In the genomic region with DNA sequence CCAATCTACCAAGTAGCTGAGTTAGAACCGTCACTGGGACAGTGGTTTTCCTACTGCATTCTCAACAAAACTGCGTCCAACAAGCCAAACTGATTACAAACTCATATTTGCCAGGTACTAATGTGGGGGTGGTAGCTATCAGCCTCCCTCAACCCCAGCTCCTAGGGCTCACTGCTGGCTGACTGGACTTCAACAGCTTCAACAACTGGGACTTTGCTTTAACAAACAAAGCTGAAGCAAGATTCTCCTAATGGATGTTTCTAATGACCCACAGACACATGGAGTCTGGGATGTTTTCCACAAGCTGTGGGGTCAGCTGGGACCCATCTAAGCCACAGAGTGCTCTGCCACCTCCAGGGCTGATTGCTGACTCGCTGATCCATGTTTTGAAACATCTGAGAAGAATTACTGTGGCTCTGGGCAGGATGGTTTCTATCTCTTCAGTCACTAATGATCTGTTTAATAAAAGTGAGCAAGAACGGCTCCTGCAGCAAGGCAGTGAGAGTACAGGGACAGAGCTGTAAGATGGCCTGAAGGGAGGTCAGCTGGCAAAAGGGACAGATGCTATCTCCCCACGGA, we compare ENCODE assay signal across 20 mouse cellular contexts. TPM values are rescaled to one million over a fixed set of nuclear protein-coding genes. Genes with fewer than 3 reads are reported as not detected.
DNase-seq lines count a peak whose midpoint lies in the region; ATAC-seq lines count a peak whose summit lies in the region.
"Had no signal": no experiment of that assay in that cellular context is flagged by ENCODE, and none has a peak within 500 bp of the region (broad histone marks: within the 10 kb centered on the region; RNA-seq: fewer than 3 reads in every experiment).

No protein-coding gene starts in this region.

- peaks cover 27% of the 10 kb centered on the region for H3K36me3 ChIP-seq in liver, embryonic 12.5 days
- peaks cover 66% of the 10 kb centered on the region for H3K36me3 ChIP-seq in embryonic facial prominence, embryonic 12.5 days
- peaks cover 12% of the 10 kb centered on the region for H3K36me3 ChIP-seq in lung, embryonic 16.5 days (ENCODE audit: control insufficient read depth, insufficient read depth, low read length)
- peaks cover 9% of the 10 kb centered on the region for H3K36me3 ChIP-seq in stomach, embryonic 16.5 days (ENCODE audit: control insufficient read depth, insufficient read depth, low read length)

- no peak overlapping the region for H3K9ac ChIP-seq in liver, embryonic 12.5 days
- H3K9ac ChIP-seq in embryonic facial prominence, embryonic 12.5 days: no peak overlapping the region; the same call in 1 of the 2 replicates
- no peak overlapping the region for H3K9ac ChIP-seq in lung, embryonic 16.5 days (ENCODE audit: low read length)
- H3K9ac ChIP-seq in stomach, embryonic 16.5 days (ENCODE audit: low read length): 0 out of 2 replicates have a peak overlapping the region, but pooled peaks have one; percentile 26
- H3K9ac ChIP-seq: forebrain, embryonic 12.5 days; midbrain, embryonic 15.5 days had no signal

- no peak overlapping the region for H3K4me2 ChIP-seq in liver, embryonic 12.5 days
- H3K4me2 ChIP-seq in embryonic facial prominence, embryonic 12.5 days (replicated peaks): no peak overlapping the region
- H3K4me2 ChIP-seq in lung, embryonic 16.5 days (ENCODE audit: low read depth, low read length): no peak overlapping the region
- no peak overlapping the region for H3K4me2 ChIP-seq in stomach, embryonic 16.5 days (ENCODE audit: low read depth, low read length)
- H3K4me2 ChIP-seq: forebrain, embryonic 12.5 days; midbrain, embryonic 15.5 days had no signal

- 0 out of 2 replicates have a peak overlapping the region, but pooled peaks have one; percentile 46 for H3K27ac ChIP-seq in liver, embryonic 12.5 days
- H3K27ac ChIP-seq in embryonic facial prominence, embryonic 12.5 days: peak overlapping the region; percentile 52; the same call in 1 of the 2 replicates
- no peak overlapping the region for H3K27ac ChIP-seq in lung, embryonic 16.5 days (ENCODE audit: low read length)
- H3K27ac ChIP-seq in stomach, embryonic 16.5 days (ENCODE audit: low read length): peak overlapping the region; percentile 70
- H3K27ac ChIP-seq: forebrain, embryonic 12.5 days; midbrain, embryonic 15.5 days had no signal

- H3K4me1 ChIP-seq in liver, embryonic 12.5 days: peaks cover 17% of the 10 kb centered on the region; the same call in 1 of the 2 replicates
- peaks cover 40% of the 10 kb centered on the region for H3K4me1 ChIP-seq in embryonic facial prominence, embryonic 12.5 days
- no peaks in the 10 kb centered on the region; the same call in 1 of the 2 replicates for H3K4me1 ChIP-seq in lung, embryonic 16.5 days (replicated peaks; ENCODE audit: control insufficient read depth, insufficient read depth, low read length)
- H3K4me1 ChIP-seq in stomach, embryonic 16.5 days (ENCODE audit: control insufficient read depth, insufficient read depth, low read length): peaks cover 14% of the 10 kb centered on the region
- H3K4me1 ChIP-seq: forebrain, embryonic 12.5 days; midbrain, embryonic 15.5 days had no signal

- H3K4me3 ChIP-seq in liver, embryonic 12.5 days: no peak overlapping the region
- no peak overlapping the region for H3K4me3 ChIP-seq in embryonic facial prominence, embryonic 12.5 days
- H3K4me3 ChIP-seq in lung, embryonic 16.5 days (ENCODE audit: low read length): no peak overlapping the region
- H3K4me3 ChIP-seq in stomach, embryonic 16.5 days (replicated peaks; ENCODE audit: low read length): no peak overlapping the region
- H3K4me3 ChIP-seq: forebrain, embryonic 12.5 days; midbrain, embryonic 15.5 days had no signal

- WGBS in liver, embryonic 12.5 days (ENCODE audit: insufficient replicate concordance): 61% methylated on average over 5 of the region's 5 CpGs
- 53% methylated on average over 5 of the region's 5 CpGs for WGBS in embryonic facial prominence, embryonic 12.5 days
- 70% methylated on average over 5 of the region's 5 CpGs for WGBS in lung, embryonic 16.5 days
- 68% methylated on average over 5 of the region's 5 CpGs for WGBS in stomach, embryonic 16.5 days

- no peak for DNase-seq in liver
- no peak for DNase-seq in heart, adult 11 months
- no peak for DNase-seq in thymus, postnatal 36 days
- no peak for DNase-seq in adrenal gland, adult (ENCODE audit: inconsistent age in 2 of 2, low spot score in 1 of 2)
- DNase-seq: cerebellum, postnatal 10 days; embryo, embryonic 11 days; kidney, adult 2 months; kidney, postnatal 4 days; right cerebral cortex, postnatal 25 days had no signal

- no peak for ATAC-seq in liver, embryonic 12.5 days
- ATAC-seq in embryonic facial prominence, embryonic 12.5 days (ENCODE audit: insufficient number of reproducible peaks, insufficient read depth, low FRiP score, low TSS enrichment): no peak
- peak; percentile 54 for ATAC-seq in lung, embryonic 16.5 days (ENCODE audit: low read depth)
- no peak for ATAC-seq in stomach, embryonic 16.5 days (ENCODE audit: insufficient read depth, low FRiP score)
- ATAC-seq: midbrain, embryonic 15.5 days had no signal

- H3K9me3 ChIP-seq in liver, embryonic 12.5 days (replicated peaks): no peaks in the 10 kb centered on the region
- no peaks in the 10 kb centered on the region for H3K9me3 ChIP-seq in embryonic facial prominence, embryonic 12.5 days
- H3K9me3 ChIP-seq in lung, embryonic 16.5 days (ENCODE audit: control insufficient read depth, low read length): no peaks in the 10 kb centered on the region
- H3K9me3 ChIP-seq in stomach, embryonic 16.5 days (replicated peaks; ENCODE audit: control insufficient read depth, low read length): no peaks in the 10 kb centered on the region
- H3K9me3 ChIP-seq: forebrain, embryonic 12.5 days; G1E; midbrain, embryonic 15.5 days had no signal

- H3K27me3 ChIP-seq in liver, embryonic 12.5 days (replicated peaks): no peaks in the 10 kb centered on the region
- no peaks in the 10 kb centered on the region for H3K27me3 ChIP-seq in embryonic facial prominence, embryonic 12.5 days
- H3K27me3 ChIP-seq in lung, embryonic 16.5 days (ENCODE audit: control insufficient read depth, insufficient read depth, low read depth, low read length): no peaks in the 10 kb centered on the region
- no peaks in the 10 kb centered on the region for H3K27me3 ChIP-seq in stomach, embryonic 16.5 days (ENCODE audit: control insufficient read depth, insufficient read depth, low read length)
- H3K27me3 ChIP-seq: forebrain, embryonic 12.5 days; midbrain, embryonic 15.5 days had no signal

RNA-seq across cellular contexts. Expression of a gene that starts 26.7 kb away (rescaled TPM):
- polyA plus RNA-seq in liver, embryonic 12.5 days (2016; fragmentation: Nextera tagmentation; extraction: Ambion mirVana): 7.5 and 7.7 TPM in 2 replicates
- 18.8 and 19.3 TPM in 2 replicates for polyA plus RNA-seq in embryonic facial prominence, embryonic 12.5 days (2016; fragmentation: Nextera tagmentation; extraction: Ambion mirVana)
- 9.8 and 10.3 TPM in 2 replicates for polyA plus RNA-seq in lung, embryonic 16.5 days (2015; fragmentation: Nextera tagmentation; extraction: Ambion mirVana)
- polyA plus RNA-seq in stomach, embryonic 16.5 days (2015; fragmentation: Nextera tagmentation; extraction: Ambion mirVana): 9.0 and 9.3 TPM in 2 replicates

RNA-seq across cellular contexts. Expression of a gene that starts 27.9 kb away (rescaled TPM):
- 34.4 and 35.8 TPM in 2 replicates for polyA plus RNA-seq in liver, embryonic 12.5 days (2016; fragmentation: Nextera tagmentation; extraction: Ambion mirVana)
- 157 and 169 TPM in 2 replicates for polyA plus RNA-seq in embryonic facial prominence, embryonic 12.5 days (2016; fragmentation: Nextera tagmentation; extraction: Ambion mirVana)
- 92.9 and 94.0 TPM in 2 replicates for polyA plus RNA-seq in lung, embryonic 16.5 days (2015; fragmentation: Nextera tagmentation; extraction: Ambion mirVana)
- 99.0 and 101 TPM in 2 replicates for polyA plus RNA-seq in stomach, embryonic 16.5 days (2015; fragmentation: Nextera tagmentation; extraction: Ambion mirVana)

RNA-seq across cellular contexts. Expression of a gene that starts 47.6 kb away (rescaled TPM):
- not detected in 2 replicates for polyA plus RNA-seq in liver, embryonic 12.5 days (2016; fragmentation: Nextera tagmentation; extraction: Ambion mirVana)
- not detected in 2 replicates for polyA plus RNA-seq in embryonic facial prominence, embryonic 12.5 days (2016; fragmentation: Nextera tagmentation; extraction: Ambion mirVana)
- polyA plus RNA-seq in lung, embryonic 16.5 days (2015; fragmentation: Nextera tagmentation; extraction: Ambion mirVana): not detected in 2 replicates
- polyA plus RNA-seq in stomach, embryonic 16.5 days (2015; fragmentation: Nextera tagmentation; extraction: Ambion mirVana): not detected in 2 replicates
- polyA plus RNA-seq: forebrain, embryonic 12.5 days; G1E; gonadal fat pad, adult 2 months; heart, embryonic 16.5 days; hindbrain, embryonic 11.5 days; kidney, adult 2 months; limb, embryonic 11.5 days had no signal

RNA-seq across cellular contexts. Expression of a gene that starts 49.2 kb away (rescaled TPM):
- polyA plus RNA-seq in liver, embryonic 12.5 days (2016; fragmentation: Nextera tagmentation; extraction: Ambion mirVana): 1.3 and 1.7 TPM in 2 replicates
- 8.7 and 10.1 TPM in 2 replicates for polyA plus RNA-seq in embryonic facial prominence, embryonic 12.5 days (2016; fragmentation: Nextera tagmentation; extraction: Ambion mirVana)
- polyA plus RNA-seq in lung, embryonic 16.5 days (2015; fragmentation: Nextera tagmentation; extraction: Ambion mirVana): 7.8 and 10.0 TPM in 2 replicates
- polyA plus RNA-seq in stomach, embryonic 16.5 days (2015; fragmentation: Nextera tagmentation; extraction: Ambion mirVana): 6.7 and 6.8 TPM in 2 replicates
